Mouse (Mus musculus) myocyte (in vitro differentiated cells): ENCODE results near the gene Uvrag. TPM values are rescaled to one million over a fixed set of nuclear protein-coding genes. Genes with fewer than 3 reads are reported as not detected.

Experiments
- H3K27me3 ChIP-seq: one replicate; pipeline ENCODE4 v1.6.1; 2011; ENCODE audit not compliant: control insufficient read depth, insufficient read depth, insufficient read length
- H3K36me3 ChIP-seq: one replicate; pipeline ENCODE4 v1.6.1; 2011; ENCODE audit not compliant: control insufficient read depth, insufficient read depth
- H3K4me2 ChIP-seq: one replicate; pipeline ENCODE4 v1.6.1; 2011; ENCODE audit warnings: low read depth, control low read depth
- H3K4me3 ChIP-seq: one replicate; pipeline ENCODE4 v1.5.1; 2011; ENCODE audit warnings: mild to moderate bottlenecking, control low read depth, moderate library complexity
- H3K79me2 ChIP-seq: one replicate; pipeline ENCODE4 v1.6.1; 2011; ENCODE audit not compliant: control insufficient read depth, insufficient read depth
- H3ac ChIP-seq: one replicate; pipeline ENCODE4 v1.6.1; 2011; ENCODE audit not compliant: control insufficient read depth, insufficient read length
- CEBPB ChIP-seq: IDR thresholded peaks from 2 replicates; pipeline ENCODE4 v1.6.1; 2011; ENCODE audit warnings: mild to moderate bottlenecking, moderate library complexity; ENCODE audit not compliant: poor library complexity, insufficient read depth, severe bottlenecking
- E2F4 ChIP-seq: IDR thresholded peaks from one replicate; pipeline ENCODE4 v1.6.1; 2011; ENCODE audit warnings: mild to moderate bottlenecking, control low read depth, moderate library complexity; ENCODE audit not compliant: insufficient read depth
- MAX ChIP-seq: IDR thresholded peaks from one replicate; pipeline ENCODE4 v1.6.1; 2011; ENCODE audit warnings: low read depth, mild to moderate bottlenecking, control low read depth
- MYOD1 ChIP-seq, 3 experiments: IDR thresholded peaks; one replicate each; pipeline ENCODE4 v1.6.1; 2011; ENCODE audit warnings: control low read depth in 2 of 3, low read depth in 2 of 3, mild to moderate bottlenecking in 2 of 3, moderate library complexity in 1 of 3; ENCODE audit not compliant: insufficient read length in 2 of 3, control insufficient read depth in 1 of 3
- MYOG ChIP-seq, 3 experiments: IDR thresholded peaks; one replicate each; pipeline ENCODE4 v1.6.1; 2011; ENCODE audit warnings: control low read depth in 2 of 3, low read depth in 2 of 3, mild to moderate bottlenecking in 2 of 3; ENCODE audit not compliant: insufficient read length in 2 of 3, control insufficient read depth in 1 of 3, insufficient read depth in 1 of 3
- POLR2A ChIP-seq: IDR thresholded peaks from one replicate; pipeline ENCODE4 v1.6.1; 2011; ENCODE audit warnings: low read depth, mild to moderate bottlenecking, control low read depth, moderate library complexity; ENCODE audit not compliant: insufficient read length
- POLR2AphosphoS2 ChIP-seq: IDR thresholded peaks from one replicate; pipeline ENCODE4 v1.6.1; 2011; ENCODE audit warnings: low read depth, control low read depth; ENCODE audit not compliant: insufficient read length
- REST ChIP-seq: IDR thresholded peaks from one replicate; pipeline ENCODE4 v1.6.1; 2011; ENCODE audit warnings: mild to moderate bottlenecking, control low read depth, moderate library complexity; ENCODE audit not compliant: insufficient read depth, insufficient read length
- SRF ChIP-seq: IDR thresholded peaks from one replicate; pipeline ENCODE4 v1.6.1; 2011; ENCODE audit warnings: low read depth; ENCODE audit not compliant: control insufficient read depth, insufficient read length
- TCF12 ChIP-seq: IDR thresholded peaks from one replicate; pipeline ENCODE4 v1.6.1; 2011; ENCODE audit warnings: mild to moderate bottlenecking, control low read depth; ENCODE audit not compliant: poor library complexity, insufficient read depth, severe bottlenecking
- TCF3 ChIP-seq: IDR thresholded peaks from one replicate; pipeline ENCODE4 v1.6.1; 2011; ENCODE audit warnings: low read depth, control low read depth; ENCODE audit not compliant: insufficient read length
- USF1 ChIP-seq: IDR thresholded peaks from one replicate; pipeline ENCODE4 v1.6.1; 2011; ENCODE audit warnings: low read depth, mild to moderate bottlenecking, control low read depth, moderate library complexity
- polyA plus RNA-seq: library from polyadenylated mRNA; unstranded; fragments of >200 nt; fragmentation: generic; extraction: Trizol; gene quantifications from one replicate; pipeline ENCODE4 v1.2.1, GENCODE M21; 2012; ENCODE audit warnings: missing spikeins

Gene Uvrag
- polyA plus RNA-seq, 1 experiment: 9.0 TPM

GRCm38 (mm10) chr7:99167939-99168338 lies 27.0 kb upstream of the Uvrag start:
- Histone ChIP-seq H3ac (no peak overlapping the region), H3K4me3 (no peak overlapping the region), H3K79me2 (no peaks in the 10 kb centered on the region), H3K27me3 (no peaks in the 10 kb centered on the region), H3K4me2 (no peak overlapping the region), H3K36me3 (no peaks in the 10 kb centered on the region)
- no peak for TF ChIP-seq POLR2AphosphoS2
- no peak for TF ChIP-seq MYOG (IDR thresholded peaks at IDR 0.05; ENCODE audit: control insufficient read depth in 1 of 3, insufficient read depth in 1 of 3, insufficient read length in 2 of 3, low read depth in 2 of 3)
- TF ChIP-seq MYOD1 (IDR thresholded peaks at IDR 0.05; ENCODE audit: control insufficient read depth in 1 of 3, insufficient read length in 2 of 3, low read depth in 2 of 3): no peak
- no peak for TF ChIP-seq E2F4
- TF ChIP-seq USF1: no peak
- TF ChIP-seq SRF: no peak
- no peak for TF ChIP-seq MAX
- TF ChIP-seq CEBPB: no peak
- no peak for TF ChIP-seq REST
- TF ChIP-seq TCF12: no peak
- no peak for TF ChIP-seq TCF3
- no peak for TF ChIP-seq POLR2A

GRCm38 (mm10) chr7:99166159-99166558 lies 25.2 kb upstream of the Uvrag start:
- Histone ChIP-seq H3K4me2 (no peak overlapping the region), H3K4me3 (no peak overlapping the region), H3K36me3 (no peaks in the 10 kb centered on the region), H3ac (no peak overlapping the region), H3K27me3 (no peaks in the 10 kb centered on the region), H3K79me2 (no peaks in the 10 kb centered on the region)
- TF ChIP-seq MYOG (IDR thresholded peaks at IDR 0.05; ENCODE audit: control insufficient read depth in 1 of 3, insufficient read depth in 1 of 3, insufficient read length in 2 of 3, low read depth in 2 of 3) (no peak), POLR2AphosphoS2 (no peak), MAX (no peak), REST (no peak), SRF (no peak), CEBPB (no peak), USF1 (no peak), E2F4 (no peak), TCF3 (no peak)

- Histone ChIP-seq H3ac (no peak overlapping the region), H3K27me3 (no peaks in the 10 kb centered on the region), H3K4me2 (no peak overlapping the region), H3K79me2 (no peaks in the 10 kb centered on the region), H3K4me3 (no peak overlapping the region), H3K36me3 (no peaks in the 10 kb centered on the region)
- TF ChIP-seq CEBPB: no peak
Observed at GRCm38 (mm10) chr7:99164873-99165410, 24.0 kb upstream of the Uvrag start.

- TF ChIP-seq CEBPB: no peak
- TF ChIP-seq USF1: no peak
- TF ChIP-seq SRF: no peak
- no peak for TF ChIP-seq POLR2AphosphoS2
- no peak for TF ChIP-seq POLR2A
- no peak for TF ChIP-seq TCF3
- no peak for TF ChIP-seq MYOG (IDR thresholded peaks at IDR 0.05; ENCODE audit: control insufficient read depth in 1 of 3, insufficient read depth in 1 of 3, insufficient read length in 2 of 3, low read depth in 2 of 3)
- no peak for TF ChIP-seq REST
- TF ChIP-seq MYOD1 (IDR thresholded peaks at IDR 0.05; ENCODE audit: control insufficient read depth in 1 of 3, insufficient read length in 2 of 3, low read depth in 2 of 3): no peak
- no peak for TF ChIP-seq MAX
- no peaks in the 10 kb centered on the region for H3K79me2 ChIP-seq
- no peaks in the 10 kb centered on the region for H3K36me3 ChIP-seq
- H3K27me3 ChIP-seq: no peaks in the 10 kb centered on the region
- no peak overlapping the region for H3K4me3 ChIP-seq
- no peak overlapping the region for H3K4me2 ChIP-seq
- no peak overlapping the region for H3ac ChIP-seq
Observed at GRCm38 (mm10) chr7:99162462-99162861, 21.5 kb upstream of the Uvrag start.

- Histone ChIP-seq H3K27me3 (no peaks in the 10 kb centered on the region), H3K4me2 (no peak overlapping the region), H3K4me3 (no peak overlapping the region), H3K36me3 (no peaks in the 10 kb centered on the region), H3ac (no peak overlapping the region), H3K79me2 (no peaks in the 10 kb centered on the region)
- TF ChIP-seq REST (no peak), POLR2AphosphoS2 (no peak), MYOG (IDR thresholded peaks at IDR 0.05; ENCODE audit: control insufficient read depth in 1 of 3, insufficient read depth in 1 of 3, insufficient read length in 2 of 3, low read depth in 2 of 3) (no peak), MAX (no peak), POLR2A (no peak), USF1 (no peak), SRF (no peak), TCF3 (no peak), TCF12 (no peak), CEBPB (no peak)
Observed at GRCm38 (mm10) chr7:99161961-99162360, 21.0 kb upstream of the Uvrag start.
